Mouse (Mus musculus): ENCODE data around the gene Ablim2.
A peak's percentile ranks its signal among the peaks of the same experiment; 100 is the strongest.

The Ablim2 gene

GRCm38 (mm10) chr5:35739536-35740278, 18.0 kb upstream of the Ablim2 start, which contains the start of gene Sh3tc1:
TSS of gene Sh3tc1 (minus strand) at chr5:35739987.
- no peak for DNase-seq (ENCODE audit: low spot score in 2 of 2)

GRCm38 (mm10) chr5:35740716-35741115, 17.0 kb upstream of the Ablim2 start:
- DNase-seq (ENCODE audit: low spot score in 2 of 2) = no peak

GRCm38 (mm10) chr5:35741225-35741820, 16.4 kb upstream of the Ablim2 start:
- no peak for DNase-seq (ENCODE audit: low spot score in 2 of 2)

- DNase-seq (ENCODE audit: low spot score in 2 of 2) = no peak
These were observed 14.3 kb upstream of the Ablim2 start for GRCm38 (mm10) chr5:35743238-35743951.

GRCm38 (mm10) chr5:35743990-35744722, 13.5 kb upstream of the Ablim2 start:
- DNase-seq (ENCODE audit: low spot score in 2 of 2) = no peak

- no peak for DNase-seq (ENCODE audit: low spot score in 2 of 2)
These were observed 12.3 kb upstream of the Ablim2 start for GRCm38 (mm10) chr5:35745406-35745805.

- DNase-seq (ENCODE audit: low spot score in 2 of 2) = peak; percentile 67 to 88
These were observed 10.8 kb upstream of the Ablim2 start for GRCm38 (mm10) chr5:35746910-35747309.

- DNase-seq (ENCODE audit: low spot score in 2 of 2) = no peak
These were observed 8.3 kb upstream of the Ablim2 start for GRCm38 (mm10) chr5:35749416-35749815.

GRCm38 (mm10) chr5:35750026-35750425, 7.7 kb upstream of the Ablim2 start:
- DNase-seq (ENCODE audit: low spot score in 2 of 2) = no peak

GRCm38 (mm10) chr5:35751016-35751415, 6.7 kb upstream of the Ablim2 start:
- DNase-seq (ENCODE audit: low spot score in 2 of 2) = no peak

GRCm38 (mm10) chr5:35755131-35755733, 2.4 kb upstream of the Ablim2 start:
- peak; percentile 41 to 71 for DNase-seq (ENCODE audit: low spot score in 2 of 2)

- DNase-seq (ENCODE audit: low spot score in 2 of 2) = no peak
These were observed 1.7 kb upstream of the Ablim2 start for GRCm38 (mm10) chr5:35756020-35756419.

- DNase-seq (ENCODE audit: low spot score in 2 of 2) = no peak
These were observed 562 bp upstream of the Ablim2 start for GRCm38 (mm10) chr5:35756997-35757638.

- DNase-seq (ENCODE audit: low spot score in 2 of 2) = peak in 1 of 2 experiments; percentile 17
These were observed 687 bp downstream of the Ablim2 start for GRCm38 (mm10) chr5:35758081-35759053.

- no peak for DNase-seq (ENCODE audit: low spot score in 2 of 2)
These were observed 3.6 kb downstream of the Ablim2 start for GRCm38 (mm10) chr5:35761323-35761722.

- DNase-seq (ENCODE audit: low spot score in 2 of 2) = no peak
These were observed 4.7 kb downstream of the Ablim2 start for GRCm38 (mm10) chr5:35762388-35762787.

GRCm38 (mm10) chr5:35762850-35763249, 5.2 kb downstream of the Ablim2 start:
- no peak for DNase-seq (ENCODE audit: low spot score in 2 of 2)

- no peak for DNase-seq (ENCODE audit: low spot score in 2 of 2)
These were observed 8.2 kb downstream of the Ablim2 start for GRCm38 (mm10) chr5:35765909-35766308.

- DNase-seq (ENCODE audit: low spot score in 2 of 2) = no peak
These were observed 10.8 kb downstream of the Ablim2 start for GRCm38 (mm10) chr5:35768525-35768924.

GRCm38 (mm10) chr5:35768997-35769396, 11.3 kb downstream of the Ablim2 start:
- no peak for DNase-seq (ENCODE audit: low spot score in 2 of 2)

Data from spleen, postnatal 4 days (tissue).